Mouse (Mus musculus) hindbrain, embryonic 16.5 days (tissue): ENCODE results near the gene Ppp2r3d. TPM values are rescaled to one million over a fixed set of nuclear protein-coding genes. Genes with fewer than 3 reads are reported as not detected.

ENCODE experiments used
- ATAC-seq: fragments of 200-750 bp; cut with Nextera tagmentation; 2 replicates; pipeline ENCODE4 v1.8.0; 2017; ENCODE audit warnings: moderate TSS enrichment, moderate library complexity
- H3K27ac ChIP-seq: fragments of 300-500 bp; sonication (generic); 2 replicates; pipeline ENCODE4 v1.5.1; 2014; ENCODE audit warnings: low read depth, mild to moderate bottlenecking, control low read depth, low read length, moderate library complexity
- H3K27me3 ChIP-seq: fragments of 300-500 bp; sonication (generic); replicated peaks from 2 replicates; pipeline ENCODE4 v1.6.1; 2014; ENCODE audit warnings: low read length; ENCODE audit not compliant: control insufficient read depth, insufficient read depth
- H3K36me3 ChIP-seq: fragments of 300-500 bp; sonication (generic); 2 replicates; pipeline ENCODE4 v1.6.1; 2014; ENCODE audit warnings: mild to moderate bottlenecking, low read length, moderate library complexity, mixed read lengths; ENCODE audit not compliant: control insufficient read depth, insufficient read depth
- H3K4me1 ChIP-seq: fragments of 300-500 bp; sonication (generic); 2 replicates; pipeline ENCODE4 v1.6.1; 2014; ENCODE audit warnings: low read depth, low read length; ENCODE audit not compliant: control insufficient read depth, insufficient read depth
- H3K4me2 ChIP-seq: fragments of 300-500 bp; sonication (generic); 2 replicates; pipeline ENCODE4 v1.6.1; 2014; ENCODE audit warnings: mild to moderate bottlenecking, low read length, control low read depth, moderate library complexity
- H3K4me3 ChIP-seq: fragments of 300-500 bp; sonication (generic); 2 replicates; pipeline ENCODE4 v1.5.1; 2014; ENCODE audit warnings: mild to moderate bottlenecking, low read length, control low read depth, moderate library complexity
- H3K9ac ChIP-seq: fragments of 300-500 bp; sonication (generic); 2 replicates; pipeline ENCODE4 v1.6.1; 2014; ENCODE audit warnings: low read depth, mild to moderate bottlenecking, control low read depth, low read length, moderate library complexity
- H3K9me3 ChIP-seq: fragments of 300-500 bp; sonication (generic); 2 replicates; pipeline ENCODE4 v1.6.1; 2014; ENCODE audit warnings: mild to moderate bottlenecking, low read length, moderate library complexity; ENCODE audit not compliant: control insufficient read depth
- WGBS: fragments of 180-500 bp; shearing (Covaris S2); extraction: QIAGEN DNeasy Blood & Tissue Kit; methylation state at CpG from one replicate; pipeline ENCODE4 v1.1.7; 2014; 5-methylcytosine and 5-hydroxymethylcytosine counted together
- polyA plus RNA-seq: library from polyadenylated mRNA; unstranded; fragments of >200 nt; fragmentation: Nextera tagmentation; extraction: Ambion mirVana; gene quantifications from 2 replicates; pipeline ENCODE4 v1.2.1, GENCODE M21; 2015

The Ppp2r3d gene
- polyA plus RNA-seq, 1 experiment from 2014 or later, result 149 TPM

- H3K27me3 ChIP-seq, result no peaks in the 10 kb centered on the region
- WGBS, result 5% methylated on average over 11 of the region's 25 CpGs
- no peaks in the 10 kb centered on the region for H3K4me1 ChIP-seq
- H3K9me3 ChIP-seq, result 0 out of 2 replicates have a peak, but pooled peaks cover 2% of the 10 kb centered on the region
- peak overlapping the region; percentile 59 for H3K9ac ChIP-seq
- peak overlapping the region; percentile 76 for H3K4me2 ChIP-seq
- H3K27ac ChIP-seq, result peak overlapping the region; percentile 84
- ATAC-seq, result no peak
- H3K4me3 ChIP-seq, result peak overlapping the region; percentile 46
- no peaks in the 10 kb centered on the region for H3K36me3 ChIP-seq
Measured at GRCm38 (mm10) chr9:124422427-124422826, 54.3 kb downstream of the Ppp2r3d start.

GRCm38 (mm10) chr9:124412921-124413320, 63.8 kb downstream of the Ppp2r3d start:
- no peak for ATAC-seq
- no peaks in the 10 kb centered on the region for H3K27me3 ChIP-seq
- no peaks in the 10 kb centered on the region for H3K9me3 ChIP-seq
- H3K4me3 ChIP-seq, result no peak overlapping the region
- no peak overlapping the region for H3K9ac ChIP-seq
- no peak overlapping the region for H3K27ac ChIP-seq
- no peak overlapping the region for H3K4me2 ChIP-seq
- H3K4me1 ChIP-seq, result no peaks in the 10 kb centered on the region
- no peaks in the 10 kb centered on the region for H3K36me3 ChIP-seq

GRCm38 (mm10) chr9:124411553-124411952, 65.1 kb downstream of the Ppp2r3d start:
- no peaks in the 10 kb centered on the region for H3K4me1 ChIP-seq
- H3K9me3 ChIP-seq, result no peaks in the 10 kb centered on the region
- H3K9ac ChIP-seq, result no peak overlapping the region
- H3K4me2 ChIP-seq, result no peak overlapping the region
- WGBS, result 84% methylated on average over 1 of the region's 1 CpGs
- H3K4me3 ChIP-seq, result no peak overlapping the region
- no peak overlapping the region for H3K27ac ChIP-seq
- H3K36me3 ChIP-seq, result no peaks in the 10 kb centered on the region
- no peak for ATAC-seq
- no peaks in the 10 kb centered on the region for H3K27me3 ChIP-seq

- Histone ChIP-seq H3K27me3 (no peaks in the 10 kb centered on the region), H3K9ac (no peak overlapping the region), H3K4me3 (no peak overlapping the region), H3K36me3 (no peaks in the 10 kb centered on the region), H3K9me3 (no peaks in the 10 kb centered on the region), H3K27ac (no peak overlapping the region), H3K4me1 (no peaks in the 10 kb centered on the region), H3K4me2 (no peak overlapping the region)
- 69% methylated on average over 1 of the region's 1 CpGs for WGBS
- ATAC-seq, result no peak
Measured at GRCm38 (mm10) chr9:124408564-124408963, 68.1 kb downstream of the Ppp2r3d start.

Other genes starting within 250 kb of the Ppp2r3d start
- gene 2010315B03Rik, start 164.2 kb downstream of the Ppp2r3d start, polyA plus RNA-seq, result 14.4 and 15.6 TPM in 2 replicates
- not detected in 2 replicates for gene Gm21836, start 16.9 kb upstream of the Ppp2r3d start, polyA plus RNA-seq